8 mouse cellular contexts compared by ENCODE assay signal in the genomic region with DNA sequence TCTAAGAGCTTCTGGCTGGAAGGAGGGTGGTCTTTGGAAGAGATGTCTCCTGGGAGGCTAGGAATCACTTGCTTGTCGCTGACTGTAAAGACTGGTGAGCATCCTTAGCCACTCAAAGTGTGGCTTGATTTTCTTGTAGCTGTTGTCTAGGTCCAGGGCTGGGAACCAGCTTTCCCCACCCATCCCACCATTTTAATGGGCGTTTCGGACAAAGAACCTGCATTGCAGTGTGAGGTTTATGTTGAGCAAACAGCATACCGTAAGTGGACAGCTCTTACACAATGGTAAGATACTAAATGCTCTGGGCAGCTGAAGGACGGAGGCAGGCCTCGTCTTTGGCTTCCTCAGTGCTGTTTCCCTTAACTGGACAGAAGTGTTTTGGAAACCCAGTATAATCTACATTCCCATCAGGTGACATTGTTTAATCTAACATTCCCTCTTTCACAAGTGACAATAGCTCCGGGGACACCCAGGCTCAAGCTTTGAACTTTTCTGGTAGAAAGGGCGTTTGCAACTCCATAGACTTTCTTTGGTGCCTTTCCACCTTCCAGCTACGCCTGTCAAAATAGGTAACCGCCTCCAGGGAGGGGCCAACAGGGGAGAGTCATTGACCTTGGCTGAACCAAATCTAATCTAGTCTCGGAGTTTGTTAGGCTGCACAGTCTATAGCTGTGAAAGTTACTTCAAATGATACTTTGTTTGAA. TPM values are rescaled to one million over a fixed set of nuclear protein-coding genes. Genes with fewer than 3 reads are reported as not detected.
DNase-seq lines count a peak whose midpoint lies in the region; ATAC-seq and TF ChIP-seq lines count a peak whose summit lies in the region.

No protein-coding gene starts in this region.

- no peak for DNase-seq in left cerebral cortex, adult 2 months (ENCODE audit: extremely low spot score in 1 of 2, low spot score in 2 of 2)
- no peak for DNase-seq in left cerebral cortex, adult 18-20 months (ENCODE audit: low spot score in 2 of 2)
- peak; percentile 46 for DNase-seq in embryo, embryonic 9.5 days (ENCODE audit: extremely low spot score)
- peak; percentile 82 for DNase-seq in heart, postnatal 0 days (ENCODE audit: low spot score)
- DNase-seq in kidney, postnatal 4 days, result peak; percentile 19 to 42
- no peak for DNase-seq in frontal cortex, adult 2 months (ENCODE audit: extremely low spot score in 1 of 2, low spot score in 1 of 2)
- DNase-seq in urinary bladder, adult 18-20 months (ENCODE audit: low spot score in 2 of 2), result no peak

- H3K36me3 ChIP-seq in heart, postnatal 0 days (replicated peaks; ENCODE audit: control insufficient read depth, insufficient read depth, low read length), result no peaks in the 10 kb centered on the region

- intact Hi-C loops in left cerebral cortex, adult 2 months (cut with DNase I), result loop anchor here (5.0 to 10.0 kb wide), 4 partner anchors 118 to 512 kb away; no protein-coding TSS in a partner anchor

- peaks cover 28% of the 10 kb centered on the region for H3K4me1 ChIP-seq in heart, postnatal 0 days (ENCODE audit: control insufficient read depth, insufficient read depth)

- H3K9me3 ChIP-seq in heart, postnatal 0 days (replicated peaks; ENCODE audit: control insufficient read depth, low read length), result no peaks in the 10 kb centered on the region

- 37% methylated on average over 11 of the region's 11 CpGs for WGBS in heart, postnatal 0 days

- peak overlapping the region; percentile 97 for H3K27ac ChIP-seq in left cerebral cortex, adult 2 months
- peak overlapping the region; percentile 97 for H3K27ac ChIP-seq in heart, postnatal 0 days (ENCODE audit: low read depth)

- ATAC-seq in heart, postnatal 0 days (ENCODE audit: insufficient read depth, low read depth), result 0 out of 2 replicates have a peak, but pooled peaks have one; percentile 16
- ATAC-seq in megakaryocyte-erythroid progenitor cell, adult 5-6 weeks (replicated peaks; ENCODE audit: low FRiP score, low TSS enrichment, poor library complexity, severe bottlenecking), result peak; percentile 70

- H3K4me2 ChIP-seq in heart, postnatal 0 days (ENCODE audit: low read depth, low read length), result peak overlapping the region; percentile 83

- H3K4me3 ChIP-seq in left cerebral cortex, adult 2 months, result peak overlapping the region; percentile 94
- peak overlapping the region; percentile 96 for H3K4me3 ChIP-seq in heart, postnatal 0 days (ENCODE audit: low read depth, low read length)

- H3K27me3 ChIP-seq in heart, postnatal 0 days (ENCODE audit: control insufficient read depth, insufficient read depth, low read length), result no peaks in the 10 kb centered on the region

- no peak for TF ChIP-seq CTCF in left cerebral cortex, adult 2 months (IDR thresholded peaks at IDR 0.05)
- TF ChIP-seq CTCF in heart, postnatal 0 days (IDR thresholded peaks at IDR 0.05; ENCODE audit: low read depth), result no peak

- no peak for TF ChIP-seq EP300 in heart, postnatal 0 days (IDR thresholded peaks at IDR 0.05; ENCODE audit: low read depth)

- H3K9ac ChIP-seq in heart, postnatal 0 days (replicated peaks; ENCODE audit: low read depth, low read length), result peak overlapping the region; percentile 86

RNA-seq across cellular contexts. Expression of a gene that starts 1.7 kb away (rescaled TPM):
- 100 to 1,000 TPM; 129 to 139 TPM for total RNA-seq in left cerebral cortex, adult 2 months (2021)
- 100 to 1,000 TPM; 132 to 133 TPM for total RNA-seq in left cerebral cortex, adult 18-20 months (2021)
- 17.2 and 17.9 TPM in 2 replicates for total RNA-seq in heart, postnatal 0 days (2014; rRNA removed; ENCODE audit: low replicate concordance)
- polyA plus RNA-seq in heart, postnatal 0 days (2015; fragmentation: Nextera tagmentation; extraction: Ambion mirVana), result 6.1 and 7.7 TPM in 2 replicates
- total RNA-seq in megakaryocyte-erythroid progenitor cell, adult 5-6 weeks (2014; fragmentation: Nextera tagmentation), result 51.8 and 68.9 TPM in 2 replicates
- total RNA-seq in megakaryocyte-erythroid progenitor cell, adult 5-6 weeks (2017), result 67.5 and 70.0 TPM in 2 replicates
- 43.1 and 46.5 TPM in 2 replicates for polyA plus RNA-seq in frontal cortex, adult 2 months (2012; rRNA removed)

Comparison
In these comparisons a context has a peak if more than half of its experiments do, and no peak if none do; other contexts are left out.
1. DNase-seq: peak in embryo, embryonic 9.5 days (single experiment), heart, postnatal 0 days (single experiment) and kidney, postnatal 4 days (2 of 2); none in left cerebral cortex, adult 2 months (0 of 2), left cerebral cortex, adult 18-20 months (0 of 2), frontal cortex, adult 2 months (0 of 2) and urinary bladder, adult 18-20 months (0 of 2).